Mouse (Mus musculus) spleen, postnatal 36 days (tissue): ENCODE results near the gene Sigmar1.
"Not testable (repeated sequence)": the region's sequence is repeated elsewhere in the genome, so short reads cannot be mapped to it uniquely, and the experiment has no call there.

Source experiments
- DNase-seq, 2 experiments: peaks; one replicate each; pipeline ENCODE4 v3.0.0; 2022; ENCODE audit warnings: low spot score in 2 of 2, mixed read lengths in 1 of 2

Gene Sigmar1

GRCm38 (mm10) chr4:41755338-41756305 is at the start of gene Sigmar1:
TSS of gene Sigmar1 (minus strand) at chr4:41756157.
- peak; percentile 90 to 92 for DNase-seq

GRCm38 (mm10) chr4:41783197-41783596 is 27.2 kb upstream of the Sigmar1 start:
- DNase-seq, result not testable (repeated sequence)

- not testable (repeated sequence) for DNase-seq
These were observed 26.8 kb upstream of the Sigmar1 start for GRCm38 (mm10) chr4:41782711-41783110.

GRCm38 (mm10) chr4:41781748-41782485 is 26.0 kb upstream of the Sigmar1 start:
- not testable (repeated sequence) for DNase-seq

GRCm38 (mm10) chr4:41781271-41781670 is 25.3 kb upstream of the Sigmar1 start:
- not testable (repeated sequence) for DNase-seq

GRCm38 (mm10) chr4:41775840-41776239 is 19.9 kb upstream of the Sigmar1 start:
- DNase-seq, result not testable (repeated sequence)

GRCm38 (mm10) chr4:41774506-41774905 is 18.5 kb upstream of the Sigmar1 start:
- not testable (repeated sequence) for DNase-seq

- DNase-seq, result peak; percentile 78 to 87
These were observed 18.0 kb upstream of the Sigmar1 start, which contains the start of gene Ccl27a for GRCm38 (mm10) chr4:41774002-41774401. TSS of gene Ccl27a (minus strand) at chr4:41774247.

GRCm38 (mm10) chr4:41773502-41773901 is 17.5 kb upstream of the Sigmar1 start:
- DNase-seq, result peak; percentile 69

- not testable (repeated sequence) for DNase-seq
These were observed 17.0 kb upstream of the Sigmar1 start for GRCm38 (mm10) chr4:41772946-41773345.

GRCm38 (mm10) chr4:41767301-41767700 is 11.3 kb upstream of the Sigmar1 start:
- not testable (repeated sequence) for DNase-seq

GRCm38 (mm10) chr4:41763176-41763575 is 7.2 kb upstream of the Sigmar1 start:
- not testable (repeated sequence) for DNase-seq

GRCm38 (mm10) chr4:41762688-41763114 is 6.7 kb upstream of the Sigmar1 start:
- DNase-seq, result not testable (repeated sequence)

- DNase-seq, result no peak
These were observed 6.2 kb upstream of the Sigmar1 start for GRCm38 (mm10) chr4:41762099-41762687.

- no peak for DNase-seq
These were observed 5.7 kb upstream of the Sigmar1 start for GRCm38 (mm10) chr4:41761680-41762079.

GRCm38 (mm10) chr4:41760911-41761310 is 5.0 kb upstream of the Sigmar1 start:
- DNase-seq, result no peak

GRCm38 (mm10) chr4:41760288-41760721 is 4.3 kb upstream of the Sigmar1 start:
- DNase-seq, result peak; percentile 42 to 47

- no peak for DNase-seq
These were observed 3.8 kb upstream of the Sigmar1 start for GRCm38 (mm10) chr4:41759656-41760287.

- DNase-seq, result no peak
These were observed 3.2 kb upstream of the Sigmar1 start for GRCm38 (mm10) chr4:41759206-41759605.

GRCm38 (mm10) chr4:41758701-41759100 is 2.7 kb upstream of the Sigmar1 start:
- no peak for DNase-seq

GRCm38 (mm10) chr4:41758021-41758420 is 2.1 kb upstream of the Sigmar1 start:
- no peak for DNase-seq
